Mouse (Mus musculus) kidney, adult 9 months (tissue): Measurements from ENCODE around the gene Anxa2.

Experiments
- DNase-seq: peaks from one replicate; pipeline ENCODE4 v3.0.0; 2022

Anxa2 gene

DNA sequence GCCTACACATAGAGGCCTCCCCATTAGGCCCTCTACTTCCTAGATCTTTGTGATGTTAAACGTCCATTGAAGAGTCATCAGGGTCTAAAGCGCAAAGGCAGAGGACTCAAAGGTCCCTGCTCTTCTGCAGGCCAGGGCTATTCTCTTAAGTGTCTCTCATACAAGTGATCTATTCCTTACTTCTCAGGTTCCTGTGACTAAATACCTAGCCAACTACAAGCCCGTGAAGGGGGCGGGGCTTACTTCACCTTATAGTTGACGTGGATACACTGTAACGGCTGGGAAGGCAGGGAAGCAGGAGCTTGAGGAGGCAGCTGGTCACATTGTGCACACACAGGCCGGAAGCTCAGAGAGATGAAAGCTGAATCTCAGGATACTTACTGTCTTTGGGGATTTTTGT is 6.5 kb downstream of the Anxa2 start:
- no peak for DNase-seq

GRCm38 (mm10) chr9:69463046-69463445 is 9.6 kb downstream of the Anxa2 start:
- no peak for DNase-seq

GRCm38 (mm10) chr9:69464109-69464756 is 10.8 kb downstream of the Anxa2 start:
- DNase-seq = no peak

DNA sequence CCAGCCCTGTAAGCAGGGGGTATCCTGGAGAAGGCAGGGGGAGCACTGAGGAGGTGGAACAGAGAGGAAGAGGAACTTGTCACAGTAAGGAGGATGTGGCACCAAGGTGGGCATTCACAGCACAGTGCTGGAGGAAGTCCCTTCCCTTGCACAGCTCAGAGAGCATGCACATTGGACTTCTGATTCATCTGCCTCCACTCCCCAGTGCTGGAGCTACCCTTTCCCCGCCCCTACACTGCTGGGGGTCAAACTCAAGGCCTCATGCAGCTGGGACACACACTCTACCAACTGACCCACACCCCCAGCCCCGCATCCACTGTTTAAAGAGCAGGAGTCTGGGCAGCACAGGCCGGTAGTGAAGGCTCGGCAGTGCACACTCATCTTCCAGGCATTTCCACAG is 12.7 kb downstream of the Anxa2 start:
- DNase-seq = peak; percentile 35

DNA sequence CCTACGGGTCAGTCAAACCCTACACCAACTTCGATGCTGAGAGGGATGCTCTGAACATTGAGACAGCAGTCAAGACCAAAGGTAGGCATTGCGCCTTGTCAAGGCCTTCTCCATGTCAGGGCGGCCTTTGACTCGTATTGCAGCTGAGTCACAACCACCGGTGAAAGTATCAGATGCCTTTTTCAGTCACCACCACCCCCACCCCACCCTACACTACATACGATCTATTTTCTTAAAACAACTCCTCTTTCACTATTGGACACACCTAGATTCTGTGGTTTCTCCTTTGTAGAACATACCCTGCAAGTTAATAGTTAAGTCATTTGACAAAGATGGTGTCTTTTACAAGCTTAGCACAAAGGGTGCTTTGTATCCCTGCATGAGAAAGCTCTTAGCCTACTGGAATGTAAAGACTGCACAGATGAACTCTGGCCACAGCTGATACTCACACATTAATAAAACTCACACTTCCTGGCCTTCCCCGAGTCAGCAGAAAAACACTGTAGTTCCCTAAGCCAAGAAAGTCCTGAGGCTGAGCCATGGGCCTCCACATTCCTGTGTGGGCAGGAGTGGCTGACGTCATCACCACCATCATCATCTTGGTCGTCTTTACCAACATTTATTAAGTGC is 14.0 kb downstream of the Anxa2 start:
- DNase-seq = no peak

DNA sequence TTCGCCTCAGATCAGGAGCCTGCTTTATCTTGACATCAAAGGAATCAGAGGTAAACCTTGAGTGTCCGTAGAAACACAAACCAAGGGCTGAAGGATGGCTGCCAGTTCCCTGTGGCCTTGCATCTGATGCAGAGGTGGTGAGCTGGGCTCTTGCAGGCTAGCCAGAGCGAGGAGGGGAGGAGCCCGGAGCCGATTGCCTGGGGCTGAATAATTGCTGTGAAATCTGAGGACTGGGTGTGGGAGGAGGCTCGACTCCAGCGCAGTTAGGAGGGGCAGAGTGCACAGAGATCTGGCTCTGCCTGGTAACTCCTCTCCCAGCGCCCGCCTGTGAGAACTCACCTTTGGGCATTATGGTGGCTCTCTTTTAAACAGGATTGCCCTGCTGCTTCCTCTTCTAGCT is 15.6 kb downstream of the Anxa2 start:
- DNase-seq = peak; percentile 32

DNA sequence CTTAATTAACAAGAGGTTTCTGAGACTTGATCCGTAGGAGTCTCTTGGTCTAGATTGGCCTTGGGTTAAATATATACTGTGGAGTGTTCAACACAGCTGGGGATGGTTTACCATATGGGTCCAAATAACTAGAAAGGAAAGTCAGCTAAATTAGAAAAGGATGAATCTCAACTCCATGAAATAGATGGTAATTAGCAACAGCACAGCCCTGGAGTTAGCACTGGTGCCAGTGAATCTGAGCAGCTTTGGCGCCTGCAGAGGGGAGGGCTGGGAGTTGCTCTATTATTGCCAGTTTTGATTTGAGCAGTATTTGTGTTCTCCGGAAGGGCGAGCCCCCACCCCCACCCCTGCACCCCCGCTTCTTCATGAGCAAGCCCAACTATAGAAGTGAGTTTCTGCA is 16.9 kb downstream of the Anxa2 start:
- no peak for DNase-seq

- DNase-seq = no peak
Observed at GRCm38 (mm10) chr9:69470921-69471320, 17.5 kb downstream of the Anxa2 start.

DNA sequence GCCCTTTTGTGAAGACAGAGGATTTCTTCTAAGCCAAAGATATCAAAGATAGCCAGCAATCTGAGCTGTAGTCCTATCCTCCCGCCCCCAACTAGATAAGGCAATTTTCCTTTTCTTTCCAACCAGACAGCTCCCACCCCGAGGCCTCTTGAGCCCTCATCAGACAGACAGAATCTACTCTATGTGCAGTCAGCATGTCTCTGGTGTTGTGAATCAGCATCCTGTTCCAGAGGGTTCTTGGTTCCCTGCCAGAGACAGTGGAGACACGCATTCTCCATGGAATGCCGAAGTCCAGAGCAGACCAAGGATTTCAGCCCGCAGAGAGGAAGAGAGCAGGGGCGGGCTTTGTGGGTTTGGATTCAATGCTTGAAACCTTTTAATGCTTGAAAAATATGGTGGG is 19.3 kb downstream of the Anxa2 start:
- peak; percentile 85 for DNase-seq

DNA sequence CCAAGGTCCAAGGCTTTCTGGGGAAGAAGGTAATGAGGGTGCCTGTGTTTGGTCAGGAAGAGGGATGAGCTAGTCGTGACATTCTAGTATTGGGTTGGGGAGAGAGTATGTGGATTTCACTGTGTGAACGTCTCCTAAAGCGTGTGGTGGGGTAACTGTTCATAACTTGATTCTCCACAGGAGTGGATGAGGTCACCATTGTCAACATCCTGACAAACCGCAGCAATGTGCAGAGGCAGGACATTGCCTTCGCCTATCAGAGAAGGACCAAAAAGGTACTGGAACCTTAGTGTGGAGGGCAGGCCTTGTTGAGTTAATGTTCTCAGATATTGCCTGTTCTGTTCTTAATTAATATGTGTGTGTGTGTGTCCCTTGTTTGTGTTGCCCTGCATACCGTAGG is 22.5 kb downstream of the Anxa2 start:
- DNase-seq = no peak

DNA sequence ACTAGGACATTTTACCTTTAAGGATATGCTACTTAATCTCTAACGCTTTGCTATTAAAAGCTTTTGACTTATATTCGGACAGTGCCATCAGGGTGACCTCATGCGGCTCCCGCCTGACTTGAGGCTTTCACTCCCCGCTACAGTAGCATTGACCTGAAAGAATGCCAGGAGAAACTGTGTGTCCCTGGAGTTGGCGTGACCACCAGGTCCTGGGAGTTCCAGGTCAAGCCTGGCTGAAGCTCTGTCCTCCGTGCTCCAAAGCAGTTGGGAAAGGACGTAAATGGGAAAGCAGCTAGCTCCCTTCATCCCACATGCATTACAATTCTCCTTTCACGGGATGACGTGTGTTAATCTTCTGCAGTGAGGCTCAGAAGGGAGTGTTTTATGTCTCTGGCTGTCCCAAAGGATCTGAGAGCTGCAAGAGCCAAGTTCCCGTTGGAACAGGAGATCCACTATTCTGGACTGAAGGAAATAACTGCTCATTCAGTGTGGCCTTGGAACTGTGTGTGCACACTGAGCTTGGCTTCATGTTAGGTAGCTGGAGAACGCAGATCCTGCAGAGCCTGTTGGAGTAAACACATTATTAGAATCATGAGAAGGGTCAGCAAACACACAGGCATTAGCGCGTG is 23.9 kb downstream of the Anxa2 start:
- DNase-seq = peak; percentile 25

DNA sequence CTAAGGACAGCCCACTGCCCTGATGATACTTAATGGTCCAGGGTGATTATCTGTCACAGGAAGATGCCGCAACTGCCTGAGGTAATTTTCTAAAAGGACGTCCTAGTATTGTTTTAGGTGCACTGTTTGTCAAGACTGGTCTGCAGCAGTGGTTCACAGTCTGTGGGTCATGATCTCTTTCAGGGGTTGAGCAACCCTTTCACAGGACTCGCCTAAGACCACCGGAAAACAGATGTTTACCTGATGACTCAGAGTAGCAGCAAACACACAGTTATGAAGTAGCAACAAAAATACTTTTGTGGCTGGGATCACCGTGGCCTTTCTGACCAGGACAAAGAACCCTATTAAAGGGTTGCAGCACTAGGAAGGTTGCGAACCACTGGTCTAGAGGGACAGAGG is 24.4 kb downstream of the Anxa2 start:
- DNase-seq = no peak

DNA sequence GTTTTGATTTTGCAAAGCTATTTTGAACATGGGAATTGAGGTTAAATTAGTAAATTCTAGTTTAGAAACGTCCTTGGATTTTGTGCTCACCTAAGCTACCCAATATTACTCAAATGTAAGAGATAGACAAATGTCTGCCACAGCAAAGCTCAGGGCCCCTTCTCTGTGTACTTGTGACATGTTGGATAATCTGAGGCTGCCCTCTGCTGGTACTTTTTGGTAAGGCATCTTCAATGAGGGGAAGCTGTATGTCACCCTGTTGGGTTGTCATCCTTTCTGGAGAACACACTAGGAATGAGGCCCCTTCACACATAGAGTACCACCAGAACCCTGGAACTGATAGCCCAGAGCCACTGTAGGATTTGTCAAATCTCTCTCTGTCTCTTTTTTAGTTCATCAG is 26.9 kb downstream of the Anxa2 start:
- DNase-seq = peak; percentile 89

GRCm38 (mm10) chr9:69483811-69484210 is 30.4 kb downstream of the Anxa2 start:
- DNase-seq = no peak

DNA sequence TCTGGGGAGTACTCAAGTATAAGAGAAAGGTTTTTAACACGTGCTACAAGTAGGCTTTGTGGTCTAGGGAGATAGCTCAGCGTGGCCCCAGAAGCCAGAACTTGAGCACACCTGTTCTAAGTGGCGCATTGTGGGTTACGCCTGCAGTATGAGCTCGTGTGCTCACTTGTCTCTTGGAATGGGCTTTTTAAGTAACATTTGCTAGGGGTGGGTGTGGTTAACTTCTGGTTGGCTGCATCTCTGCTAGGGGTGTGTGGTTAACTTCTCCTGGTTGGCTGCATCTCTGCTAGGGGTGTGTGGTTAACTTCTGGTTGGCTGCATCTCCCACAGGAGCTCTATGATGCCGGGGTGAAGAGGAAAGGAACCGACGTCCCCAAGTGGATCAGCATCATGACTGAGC is 32.7 kb downstream of the Anxa2 start:
- no peak for DNase-seq

DNA sequence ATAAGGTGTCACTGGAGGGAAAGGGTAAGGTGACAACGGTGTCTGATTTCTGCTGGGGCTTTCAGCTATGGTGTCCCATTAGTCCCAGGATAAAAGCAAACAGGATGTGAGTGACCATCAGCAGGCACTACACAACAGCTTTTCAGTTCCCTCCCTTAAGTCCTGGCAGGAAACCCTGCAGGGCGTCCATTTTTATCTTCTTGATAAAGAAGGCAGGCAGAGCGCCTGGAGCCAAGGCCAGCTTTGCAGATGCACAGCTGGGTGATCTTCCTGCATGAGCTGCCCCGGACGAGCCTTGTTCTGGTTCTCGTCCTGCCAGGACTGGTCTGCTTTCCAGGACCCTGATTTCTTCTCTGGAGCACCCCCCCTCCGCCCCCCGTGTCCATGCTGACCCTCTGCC is 35.1 kb downstream of the Anxa2 start:
- DNase-seq = no peak

DNA sequence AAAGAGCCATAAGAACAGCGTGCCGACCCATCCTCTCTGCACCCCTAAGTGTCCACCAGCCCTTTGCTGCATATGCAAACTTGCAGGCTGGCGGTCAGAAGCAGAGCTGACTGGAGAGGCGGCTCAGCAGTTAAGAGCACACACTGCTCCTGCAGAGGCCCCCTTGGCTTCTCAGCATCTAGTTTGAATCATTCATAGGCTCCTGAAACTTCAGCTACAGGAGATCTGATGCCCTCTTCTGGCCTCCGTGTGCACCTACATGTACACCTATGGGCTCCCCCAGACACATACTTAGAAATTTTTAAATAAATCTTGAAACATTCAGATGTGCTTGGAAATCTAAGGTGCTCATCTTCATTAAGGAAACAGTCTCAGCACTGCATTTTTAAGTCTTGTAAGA is 35.6 kb downstream of the Anxa2 start:
- no peak for DNase-seq

GRCm38 (mm10) chr9:69492809-69493208 is 39.4 kb downstream of the Anxa2 start:
- no peak for DNase-seq

DNA sequence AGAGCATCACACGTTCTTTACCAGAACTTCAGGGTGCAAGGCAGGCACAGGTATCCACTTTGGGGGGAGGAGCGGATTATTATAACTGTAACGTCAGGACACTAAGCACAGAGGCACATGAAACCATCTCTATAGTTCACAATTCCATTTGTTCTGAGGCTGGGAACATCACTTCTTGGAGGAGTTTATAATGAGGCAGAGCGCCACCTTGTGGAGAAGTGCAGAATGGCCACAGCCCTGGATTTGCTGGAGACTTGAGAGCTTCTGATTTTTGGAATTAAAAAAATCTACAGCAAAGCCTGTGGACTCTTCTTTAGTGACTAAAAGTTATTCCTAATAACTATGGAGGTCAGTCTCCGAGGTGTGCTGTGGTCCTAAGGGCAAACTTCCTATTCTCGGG is 49.1 kb downstream of the Anxa2 start:
- DNase-seq = peak; percentile 56

GRCm38 (mm10) chr9:69505611-69506010 is 52.2 kb downstream of the Anxa2 start:
- peak; percentile 16 for DNase-seq

DNA sequence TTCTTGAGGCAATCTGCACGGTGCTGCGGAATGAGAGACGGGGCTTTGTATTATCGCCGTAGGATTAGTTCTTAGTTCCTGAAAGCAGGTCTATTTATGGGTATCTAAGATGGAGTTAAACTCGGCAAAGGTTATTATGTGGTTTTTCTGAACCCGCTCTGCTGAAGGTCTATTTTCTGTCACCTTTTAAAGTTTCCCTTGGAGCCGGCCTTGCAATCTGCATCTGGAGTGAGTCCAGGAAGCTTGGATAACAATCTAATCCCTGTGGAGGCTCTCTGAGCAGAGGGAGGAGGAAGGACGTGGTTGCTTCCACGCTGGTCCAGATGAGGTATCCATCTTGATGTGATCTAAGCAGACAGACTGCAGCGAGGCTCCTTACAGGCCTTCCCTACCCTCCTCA is 53.8 kb downstream of the Anxa2 start:
- DNase-seq = no peak

GRCm38 (mm10) chr9:69508016-69508415 is 54.6 kb downstream of the Anxa2 start:
- no peak for DNase-seq

- no peak for DNase-seq
Observed at GRCm38 (mm10) chr9:69511881-69512590, 58.6 kb downstream of the Anxa2 start.

DNA sequence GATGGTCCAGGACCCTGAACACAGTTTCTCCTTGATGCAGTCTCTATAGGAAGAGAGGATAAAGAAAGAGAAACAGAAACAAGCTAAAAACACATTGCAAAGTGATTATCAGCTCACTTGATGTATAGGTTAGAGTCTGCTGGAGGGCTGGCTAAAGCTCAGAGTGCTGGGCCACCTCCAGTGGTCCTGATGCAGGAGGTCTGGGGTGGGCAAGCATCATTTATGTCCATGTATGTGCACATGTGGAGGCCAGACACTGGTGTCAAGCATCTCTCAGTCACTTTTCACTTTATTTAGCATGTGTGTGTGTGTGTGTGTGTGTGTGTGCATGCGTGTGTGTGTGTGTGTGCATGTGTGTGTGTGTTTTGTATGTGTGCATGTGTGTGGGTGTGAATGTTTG is 59.3 kb downstream of the Anxa2 start:
- DNase-seq = no peak
